Mouse (Mus musculus): Measurements from ENCODE around the gene Mrm3.

Gene Mrm3

GRCm38 (mm10) chr11:76252036-76252435, 8.5 kb downstream of the Mrm3 start:
- DNase-seq (ENCODE audit: extremely low spot score, low spot score) = no peak

DNA sequence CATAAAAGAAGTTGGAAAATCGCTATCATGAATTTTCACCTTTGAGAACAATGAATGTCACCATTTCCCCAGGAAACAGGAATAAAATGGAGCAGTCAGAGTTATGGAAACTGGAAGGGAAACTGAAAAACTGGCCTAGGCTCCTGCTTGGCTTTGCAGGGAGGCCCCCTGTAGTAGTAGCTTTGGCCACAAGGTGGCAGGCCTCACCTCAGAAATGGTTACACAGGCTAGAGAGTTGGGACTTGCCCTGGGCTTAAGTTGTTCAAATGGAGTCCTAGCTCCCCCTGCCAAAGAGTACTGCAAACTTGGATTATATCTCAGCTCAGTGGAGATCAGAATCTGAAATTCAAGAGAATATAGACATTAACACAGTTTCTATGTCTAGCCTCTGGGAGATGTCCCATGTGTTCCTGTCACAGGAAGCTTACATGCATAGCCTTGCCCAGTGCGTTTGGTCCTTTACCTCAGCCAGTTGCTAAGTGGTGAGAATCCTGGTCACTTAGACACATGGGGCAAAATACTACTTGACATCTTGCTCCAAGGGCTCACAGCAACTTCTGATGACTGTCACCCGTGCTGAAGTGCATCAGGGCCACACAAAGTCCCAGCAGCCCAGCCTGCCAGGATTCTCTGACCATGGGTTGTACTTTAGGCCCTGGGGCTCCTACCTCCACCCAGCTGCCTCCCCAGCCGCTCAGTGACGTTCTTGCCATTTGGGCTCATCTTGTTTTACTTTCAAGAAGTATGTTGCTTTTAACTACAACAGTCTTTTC, 9.8 kb downstream of the Mrm3 start:
- DNase-seq (ENCODE audit: extremely low spot score, low spot score) = peak; percentile 93

- no peak for DNase-seq (ENCODE audit: extremely low spot score, low spot score)
Observed at GRCm38 (mm10) chr11:76253918-76254264, 10.4 kb downstream of the Mrm3 start.

DNA sequence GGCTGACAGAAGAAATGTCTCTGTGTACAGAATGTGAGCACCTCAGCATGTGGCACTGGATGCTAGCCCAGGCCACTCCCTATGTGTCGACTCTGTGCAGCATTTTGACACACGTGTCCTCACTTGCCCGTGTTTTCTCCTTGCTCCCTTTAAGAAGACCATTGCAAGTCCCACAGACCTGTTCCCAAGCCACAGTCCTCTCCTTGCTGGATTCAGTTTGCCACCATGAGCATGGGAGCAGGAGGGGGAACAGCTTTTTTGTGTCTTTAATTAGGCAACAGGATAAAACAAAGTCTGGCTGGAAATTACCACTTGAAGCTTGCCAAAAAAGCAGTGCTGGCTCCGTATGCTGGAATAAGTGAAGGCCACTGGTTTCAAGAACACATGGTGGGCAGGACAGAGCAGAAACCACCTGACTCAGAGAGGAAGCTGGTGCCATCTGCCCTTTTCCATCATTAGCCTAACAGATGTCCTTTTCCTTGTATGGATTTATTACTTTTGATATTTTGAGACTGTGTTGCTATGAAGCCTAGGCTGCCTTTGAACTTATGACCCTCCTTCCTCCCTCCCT, 12.0 kb downstream of the Mrm3 start:
- no peak for DNase-seq (ENCODE audit: extremely low spot score, low spot score)

GRCm38 (mm10) chr11:76256129-76256528, 12.6 kb downstream of the Mrm3 start:
- DNase-seq (ENCODE audit: extremely low spot score, low spot score) = no peak

DNA sequence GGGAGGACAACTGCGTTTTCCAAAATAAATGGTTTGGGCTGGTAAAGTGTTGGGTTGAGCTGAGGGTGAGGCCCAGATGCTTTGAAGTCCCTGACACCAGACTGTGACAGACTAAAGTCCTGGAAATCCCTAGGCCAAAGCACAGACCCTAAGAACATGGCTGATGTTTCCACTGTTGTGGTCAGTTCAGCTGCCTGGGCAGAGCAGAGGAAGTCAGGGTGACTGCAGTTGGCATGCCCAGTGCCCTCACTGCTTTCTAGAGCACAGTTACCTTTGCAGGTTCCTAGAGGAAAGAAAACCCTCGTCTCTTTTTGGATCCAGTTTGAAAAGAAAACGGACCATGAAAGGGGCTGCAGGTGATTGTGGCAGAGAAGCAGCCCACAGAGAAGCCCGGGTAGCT, 13.9 kb downstream of the Mrm3 start:
- DNase-seq (ENCODE audit: extremely low spot score, low spot score) = no peak

- no peak for DNase-seq (ENCODE audit: extremely low spot score, low spot score)
Observed at GRCm38 (mm10) chr11:76258511-76258910, 15.0 kb downstream of the Mrm3 start.

- DNase-seq (ENCODE audit: extremely low spot score, low spot score) = no peak
Observed at GRCm38 (mm10) chr11:76260208-76261050, 16.9 kb downstream of the Mrm3 start.

- no peak for DNase-seq (ENCODE audit: extremely low spot score, low spot score)
Observed at GRCm38 (mm10) chr11:76261224-76261623, 17.7 kb downstream of the Mrm3 start.

GRCm38 (mm10) chr11:76262611-76263351, 19.3 kb downstream of the Mrm3 start:
- DNase-seq (ENCODE audit: extremely low spot score, low spot score) = peak; percentile 72

- DNase-seq (ENCODE audit: extremely low spot score, low spot score) = no peak
Observed at GRCm38 (mm10) chr11:76267550-76267949, 24.0 kb downstream of the Mrm3 start.

DNA sequence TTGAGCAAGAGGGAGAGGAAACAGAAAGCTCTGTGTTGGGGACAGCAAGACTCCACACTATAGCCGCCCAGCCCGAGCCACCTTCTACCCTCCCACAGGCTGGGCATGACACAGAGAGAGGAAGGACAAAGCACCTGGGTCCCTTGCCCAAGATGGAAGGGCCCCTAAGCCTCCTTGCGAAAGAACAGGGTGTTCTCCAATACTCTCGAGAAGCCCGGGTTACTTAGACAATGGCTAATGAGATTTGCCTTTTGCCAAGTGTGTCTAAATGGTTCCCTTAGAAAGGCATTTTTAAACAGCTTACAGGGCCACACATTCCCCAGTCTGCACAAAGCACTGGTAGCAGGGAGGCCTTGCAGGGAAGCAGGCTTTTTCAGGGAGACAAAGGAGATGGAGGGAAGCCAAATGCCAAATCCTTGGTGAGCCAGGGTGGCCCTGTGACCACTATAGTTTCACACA, 24.5 kb downstream of the Mrm3 start:
- no peak for DNase-seq (ENCODE audit: extremely low spot score, low spot score)

DNA sequence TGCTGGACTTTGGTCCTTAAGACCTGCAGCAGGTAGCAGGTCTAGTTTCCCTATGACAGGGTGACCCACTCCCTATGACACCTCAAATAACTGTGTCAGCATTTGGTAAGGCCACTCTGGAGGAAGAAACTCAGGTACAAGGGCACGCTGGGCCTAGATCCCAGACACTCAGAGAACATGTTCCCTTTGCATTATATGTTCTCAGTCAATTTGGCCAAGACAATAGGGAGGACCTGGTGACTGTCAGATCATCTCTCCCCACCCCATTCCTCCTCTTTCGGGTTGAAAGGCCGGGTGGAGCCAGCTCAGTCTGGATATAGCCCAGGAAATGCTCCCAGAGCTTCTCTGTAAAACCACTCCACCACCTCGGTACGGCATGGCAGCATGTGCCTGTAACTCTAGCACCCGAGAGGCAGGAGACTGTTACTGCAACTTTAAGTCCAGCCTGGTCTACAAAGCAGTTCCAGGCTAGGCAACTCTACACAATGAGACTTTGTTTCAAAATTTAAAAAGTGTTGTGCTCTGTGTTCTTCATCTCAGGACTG, 25.1 kb downstream of the Mrm3 start:
- no peak for DNase-seq (ENCODE audit: extremely low spot score, low spot score)

DNA sequence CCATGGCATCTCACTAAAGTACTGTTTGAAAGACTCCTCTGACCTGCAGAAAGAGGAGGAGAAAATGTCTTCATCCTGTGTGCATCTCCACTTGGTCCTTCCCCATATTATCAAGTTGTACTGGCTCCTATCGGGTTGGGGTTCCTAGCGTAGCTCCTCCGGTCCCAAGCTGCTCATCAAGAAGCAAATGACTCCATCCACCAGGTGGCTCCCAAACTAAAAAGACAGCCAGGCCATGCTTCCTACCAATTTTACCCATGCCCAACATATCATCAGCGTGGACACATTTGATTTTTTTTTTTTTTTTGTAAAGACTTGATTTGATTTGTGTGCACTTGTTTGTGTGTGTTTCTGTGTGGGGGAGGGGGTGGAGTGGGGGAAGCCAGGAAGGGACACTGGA, 28.9 kb downstream of the Mrm3 start:
- DNase-seq (ENCODE audit: extremely low spot score, low spot score) = no peak

GRCm38 (mm10) chr11:76278960-76279852, 35.7 kb downstream of the Mrm3 start:
- no peak for DNase-seq (ENCODE audit: extremely low spot score, low spot score)

DNA sequence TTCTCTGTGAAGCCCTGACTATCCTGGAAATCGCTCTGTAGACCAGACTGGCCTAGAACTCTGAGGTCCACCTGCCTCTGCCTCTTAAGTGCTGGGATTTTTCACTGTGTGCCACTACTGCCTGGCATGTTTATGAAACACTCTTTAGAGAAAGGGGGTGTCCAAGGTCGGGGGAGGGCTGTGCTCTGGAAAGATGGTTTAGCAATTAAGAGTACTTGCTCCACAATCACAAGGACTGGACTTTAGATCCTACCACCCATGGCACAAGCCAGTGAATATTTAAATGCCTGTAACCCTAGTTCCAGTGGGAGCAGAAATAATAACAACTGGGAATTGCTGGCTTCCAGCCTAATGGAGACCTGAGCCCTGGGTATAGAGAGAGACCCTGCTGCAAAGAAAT, 36.5 kb downstream of the Mrm3 start:
- no peak for DNase-seq (ENCODE audit: extremely low spot score, low spot score)

DNA sequence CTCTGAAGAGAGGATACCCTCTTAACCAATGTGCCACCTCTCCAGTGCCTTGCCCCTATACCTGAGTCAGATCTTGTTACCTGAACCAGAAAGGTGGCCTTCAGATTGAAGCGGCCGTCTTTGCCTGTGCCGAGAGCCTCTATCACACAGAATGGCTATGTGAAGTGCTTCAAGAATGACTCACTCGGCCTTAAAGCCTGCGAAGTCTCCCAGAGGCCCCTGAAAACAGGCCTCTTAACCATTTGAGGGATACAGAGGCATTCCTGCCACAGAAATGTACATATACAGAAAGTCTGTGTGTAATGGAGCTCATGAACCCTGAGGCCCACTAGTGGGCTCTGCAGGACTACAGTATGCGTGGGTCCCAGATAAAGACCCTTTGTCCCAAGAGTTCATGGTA, 40.3 kb downstream of the Mrm3 start:
- DNase-seq (ENCODE audit: extremely low spot score, low spot score) = no peak

DNA sequence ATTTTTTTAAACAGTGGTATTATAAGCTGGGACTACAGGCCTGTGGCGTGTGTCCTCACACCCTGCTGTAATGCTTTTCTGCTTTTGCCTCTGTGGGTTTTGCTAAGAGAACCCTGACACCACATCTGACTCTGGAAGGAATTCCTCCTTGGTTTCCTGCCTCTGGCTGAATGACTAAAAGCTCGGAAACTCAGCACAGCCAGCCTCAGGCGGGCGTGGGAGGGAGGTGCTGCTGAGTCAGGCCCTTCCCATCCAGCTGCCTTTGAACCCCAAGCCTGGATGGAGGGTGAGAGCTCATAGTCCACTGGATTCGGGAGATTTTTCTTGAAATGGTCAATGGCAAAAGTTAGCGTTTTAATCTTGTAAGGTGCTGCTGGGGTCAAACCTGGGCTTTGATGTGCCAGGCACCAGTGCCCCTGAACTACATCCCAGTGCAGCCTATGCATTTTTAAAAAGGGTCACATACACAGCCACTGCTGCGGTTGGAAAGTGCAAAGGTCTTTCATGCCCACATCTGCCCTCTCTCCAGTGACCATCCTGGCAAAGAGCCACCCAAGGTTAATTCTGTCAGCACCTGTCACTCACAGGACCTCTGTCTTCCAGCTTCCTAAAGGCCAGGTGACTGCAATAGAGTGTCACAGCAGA, 42.0 kb downstream of the Mrm3 start:
- no peak for DNase-seq (ENCODE audit: extremely low spot score, low spot score)

GRCm38 (mm10) chr11:76286534-76287126, 43.1 kb downstream of the Mrm3 start:
- no peak for DNase-seq (ENCODE audit: extremely low spot score, low spot score)

All from neural tube, embryonic 10.5 days (tissue).